Mouse (Mus musculus): ENCODE data around the gene Nde1.

DNA sequence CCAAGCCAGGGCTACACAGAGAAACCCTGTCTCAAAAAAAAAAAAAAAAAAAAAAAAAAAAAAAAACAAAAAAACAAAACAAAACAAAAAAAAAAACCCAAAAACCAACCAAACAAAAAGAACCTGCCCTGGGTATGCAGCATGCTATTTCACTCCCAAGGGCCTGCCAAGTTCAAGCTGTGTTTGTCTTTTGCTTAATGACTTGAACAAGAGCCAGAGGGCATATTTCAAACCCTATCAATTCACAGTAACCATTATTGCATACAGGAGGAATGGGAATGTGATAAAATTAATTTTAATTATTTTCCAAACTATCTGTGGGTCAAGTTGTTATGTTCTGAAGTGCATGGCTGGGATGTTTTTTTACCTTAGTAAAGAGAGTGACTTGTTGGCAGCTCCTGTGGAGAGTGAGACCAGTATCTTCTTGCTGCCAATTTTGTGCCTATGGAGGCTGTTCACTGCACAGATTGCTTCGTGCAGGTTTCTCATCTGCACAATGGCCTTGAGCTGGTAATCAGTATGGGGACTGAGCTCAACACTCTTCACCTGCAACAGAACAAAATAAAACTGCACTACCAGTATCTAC lies 25.0 kb upstream of the Nde1 start:
- TF ChIP-seq CTCF (IDR thresholded peaks at IDR 0.05; ENCODE audit: borderline replicate concordance, insufficient read depth, low read depth, low read length) (no peak), POLR2A (IDR thresholded peaks at IDR 0.05; ENCODE audit: borderline replicate concordance, insufficient read depth, low read length) (no peak)
